Mouse (Mus musculus): ENCODE results near the gene Gm10097.

- no peak for TF ChIP-seq CTCF (IDR thresholded peaks at IDR 0.05; ENCODE audit: low read depth)
- TF ChIP-seq EP300 (IDR thresholded peaks at IDR 0.05; ENCODE audit: low read depth): no peak
Observed at GRCm38 (mm10) chr10:5070941-5071231, 1.9 kb downstream of the Gm10097 start.

All from liver, postnatal 0 days (tissue).